Mouse (Mus musculus) bone marrow macrophage, adult 2 months (primary cell): ENCODE data around the gene Ccdc142.

Source experiments
- CTCF ChIP-seq: IDR thresholded peaks from 2 replicates; pipeline ENCODE4 v1.5.1; 2012; ENCODE audit warnings: low read depth, mild to moderate bottlenecking, low read length, moderate library complexity
- POLR2A ChIP-seq: IDR thresholded peaks from 2 replicates; pipeline ENCODE4 v1.6.1; 2012; ENCODE audit warnings: mild to moderate bottlenecking, low read depth, low read length, borderline replicate concordance

GRCm38 (mm10) chr6:83119734-83120051 is 18.3 kb downstream of the Ccdc142 start:
- no peak for TF ChIP-seq CTCF
- TF ChIP-seq POLR2A: no peak
